Mouse (Mus musculus): ENCODE results near the gene Bpifc. TPM values are rescaled to one million over a fixed set of nuclear protein-coding genes. Genes with fewer than 3 reads are reported as not detected.

Bpifc gene
- polyA plus RNA-seq, 1 experiment from 2014 or later, result not detected

DNA sequence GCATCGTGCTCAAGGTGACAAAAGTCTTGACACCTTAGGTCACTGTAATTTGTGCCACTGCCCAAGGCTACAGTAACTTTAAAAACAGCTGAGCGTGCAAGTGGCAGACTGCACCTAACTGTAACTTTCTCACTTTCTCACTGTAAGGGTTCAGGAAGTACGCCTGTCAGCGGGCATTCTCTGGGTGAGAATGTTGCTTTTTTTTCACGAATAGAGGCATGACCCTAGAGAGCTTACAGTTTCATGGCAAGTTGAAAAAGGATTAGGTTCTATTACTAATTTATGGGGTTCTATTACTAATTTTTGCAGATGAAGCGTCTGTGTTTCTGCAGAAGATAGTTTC, 10.8 kb upstream of the Bpifc start:
- H3K27ac ChIP-seq (ENCODE audit: low read length), result no peak overlapping the region; the same call in 1 of the 2 replicates
- H3K36me3 ChIP-seq (ENCODE audit: control insufficient read depth, insufficient read depth, low read length), result no peaks in the 10 kb centered on the region
- H3K9me3 ChIP-seq (replicated peaks; ENCODE audit: control insufficient read depth, low read length, poor library complexity, severe bottlenecking), result no peaks in the 10 kb centered on the region
- peak overlapping the region; percentile 86 for H3K4me2 ChIP-seq (ENCODE audit: low read length)
- no peaks in the 10 kb centered on the region for H3K27me3 ChIP-seq (ENCODE audit: control insufficient read depth, insufficient read depth, low read depth, low read length)
- WGBS, result 7% methylated on average over 6 of the region's 6 CpGs
- ATAC-seq, result no peak
- peaks cover 11% of the 10 kb centered on the region for H3K4me1 ChIP-seq (ENCODE audit: control insufficient read depth, insufficient read depth, low read length)
- peak overlapping the region; percentile 84 for H3K9ac ChIP-seq (ENCODE audit: low read depth, low read length)
- peak overlapping the region; percentile 93 for H3K4me3 ChIP-seq (ENCODE audit: low read depth, low read length)

DNA sequence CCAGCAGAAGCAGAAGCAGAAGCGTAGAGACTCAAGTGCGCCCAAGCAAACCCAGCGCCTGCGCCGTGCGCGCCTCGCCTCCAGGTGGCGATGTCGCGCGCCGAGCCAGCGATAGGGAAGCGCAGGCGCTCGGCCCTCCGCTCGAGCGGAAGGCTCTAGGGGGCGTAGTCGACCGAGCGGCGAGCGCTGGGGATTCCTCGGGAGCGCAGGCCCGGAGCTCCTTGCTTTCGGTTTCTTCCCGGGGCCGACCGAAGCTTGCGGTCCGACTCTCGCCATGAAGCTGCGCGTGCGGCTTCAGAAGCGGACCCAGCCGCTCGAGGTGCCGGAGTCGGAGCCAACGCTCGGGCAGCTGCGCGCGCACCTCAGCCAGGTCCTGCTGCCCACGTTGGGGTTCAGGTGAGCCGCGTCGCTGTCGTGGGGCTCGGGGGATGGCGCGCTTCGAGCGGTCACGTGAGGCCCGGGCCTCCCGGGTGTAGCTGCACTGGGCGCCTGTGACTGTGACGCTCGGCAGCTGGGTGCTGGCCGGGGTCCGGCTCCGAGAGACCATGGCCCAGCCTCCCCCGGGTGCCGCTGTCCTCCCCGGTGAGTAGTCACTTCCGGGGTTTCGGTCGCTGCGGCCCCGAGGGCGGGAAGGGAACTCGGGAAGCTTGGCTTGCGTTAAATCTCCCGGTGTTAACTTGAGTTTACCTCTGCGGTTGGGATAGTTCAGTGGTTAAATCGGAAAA, 10.2 kb upstream of the Bpifc start, which contains the start of gene Fbxo7:
Fbxo7 (plus strand) TSS at position 224 of the 725 bp plus-strand sequence.
- Histone ChIP-seq H3K4me3 (ENCODE audit: low read depth, low read length) (peak within 1 kb of the TSS; percentile 93), H3K4me1 (ENCODE audit: control insufficient read depth, insufficient read depth, low read length) (peaks cover 11% of the 10 kb centered on the region), H3K27me3 (ENCODE audit: control insufficient read depth, insufficient read depth, low read depth, low read length) (no peaks in the 10 kb centered on the region), H3K4me2 (ENCODE audit: low read length) (peak within 1 kb of the TSS; percentile 86), H3K36me3 (ENCODE audit: control insufficient read depth, insufficient read depth, low read length) (no peaks in the 10 kb centered on the region), H3K27ac (ENCODE audit: low read length) (peak within 1 kb of the TSS; percentile 83), H3K9me3 (replicated peaks; ENCODE audit: control insufficient read depth, low read length, poor library complexity, severe bottlenecking) (no peaks in the 10 kb centered on the region), H3K9ac (ENCODE audit: low read depth, low read length) (peak within 1 kb of the TSS; percentile 84)
- ATAC-seq, result peak; percentile 99
- WGBS, result under 1% methylated on average over 81 of the region's 82 CpGs

DNA sequence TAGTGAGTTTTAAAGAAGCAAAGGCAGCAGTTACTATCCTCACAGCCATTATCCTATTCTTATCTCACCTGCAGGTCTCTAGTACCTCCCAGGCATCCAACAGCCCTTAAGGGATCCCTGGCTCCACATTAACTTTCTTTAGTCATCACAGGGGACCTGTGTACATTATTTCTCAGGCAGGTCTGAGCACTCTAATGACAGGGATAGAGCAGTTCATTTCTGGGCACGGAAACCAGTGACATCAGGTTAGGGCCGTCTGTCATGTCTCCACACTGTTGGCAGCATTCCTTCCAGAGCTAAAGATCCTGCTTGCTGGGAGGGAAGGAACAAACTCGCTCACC, 9.7 kb upstream of the Bpifc start:
- H3K36me3 ChIP-seq (ENCODE audit: control insufficient read depth, insufficient read depth, low read length), result no peaks in the 10 kb centered on the region
- H3K4me1 ChIP-seq (ENCODE audit: control insufficient read depth, insufficient read depth, low read length), result peaks cover 11% of the 10 kb centered on the region
- H3K9me3 ChIP-seq (replicated peaks; ENCODE audit: control insufficient read depth, low read length, poor library complexity, severe bottlenecking), result no peaks in the 10 kb centered on the region
- WGBS, result 0% methylated on average over 3 of the region's 3 CpGs
- ATAC-seq, result peak; percentile 78; the same call in 1 of the 2 replicates
- no peak overlapping the region for H3K27ac ChIP-seq (ENCODE audit: low read length)
- peak overlapping the region; percentile 86 for H3K4me2 ChIP-seq (ENCODE audit: low read length)
- peak overlapping the region; percentile 93 for H3K4me3 ChIP-seq (ENCODE audit: low read depth, low read length)
- H3K9ac ChIP-seq (ENCODE audit: low read depth, low read length), result peak overlapping the region; percentile 84; the same call in 1 of the 2 replicates
- H3K27me3 ChIP-seq (ENCODE audit: control insufficient read depth, insufficient read depth, low read depth, low read length), result no peaks in the 10 kb centered on the region

DNA sequence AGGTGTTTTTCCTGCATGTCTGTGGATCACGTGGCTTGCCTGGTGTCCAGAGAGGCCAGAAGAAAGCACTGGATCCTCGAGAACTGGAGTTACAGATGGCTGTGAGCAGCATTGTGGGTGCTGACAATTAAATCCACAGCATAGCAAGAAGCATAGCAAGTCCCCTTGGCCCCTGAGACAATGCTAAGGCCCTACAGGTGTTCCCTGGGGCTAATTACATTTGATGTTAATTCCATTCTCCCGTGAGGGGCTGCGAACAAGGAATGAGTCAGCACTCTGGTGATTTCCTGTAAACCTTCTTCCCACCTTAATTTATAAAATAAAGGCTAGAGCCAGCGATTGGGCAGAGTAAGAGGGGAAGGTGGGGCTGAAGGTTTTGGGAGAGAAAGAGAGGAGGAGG, 7.1 kb upstream of the Bpifc start:
- H3K27ac ChIP-seq (ENCODE audit: low read length), result no peak overlapping the region
- 32% methylated on average over 5 of the region's 5 CpGs for WGBS
- no peak overlapping the region for H3K9ac ChIP-seq (ENCODE audit: low read depth, low read length)
- H3K27me3 ChIP-seq (ENCODE audit: control insufficient read depth, insufficient read depth, low read depth, low read length), result no peaks in the 10 kb centered on the region
- H3K4me2 ChIP-seq (ENCODE audit: low read length), result no peak overlapping the region
- no peak for ATAC-seq
- H3K36me3 ChIP-seq (ENCODE audit: control insufficient read depth, insufficient read depth, low read length), result no peaks in the 10 kb centered on the region
- H3K9me3 ChIP-seq (replicated peaks; ENCODE audit: control insufficient read depth, low read length, poor library complexity, severe bottlenecking), result no peaks in the 10 kb centered on the region
- no peak overlapping the region for H3K4me3 ChIP-seq (ENCODE audit: low read depth, low read length)
- peaks cover 11% of the 10 kb centered on the region for H3K4me1 ChIP-seq (ENCODE audit: control insufficient read depth, insufficient read depth, low read length)

DNA sequence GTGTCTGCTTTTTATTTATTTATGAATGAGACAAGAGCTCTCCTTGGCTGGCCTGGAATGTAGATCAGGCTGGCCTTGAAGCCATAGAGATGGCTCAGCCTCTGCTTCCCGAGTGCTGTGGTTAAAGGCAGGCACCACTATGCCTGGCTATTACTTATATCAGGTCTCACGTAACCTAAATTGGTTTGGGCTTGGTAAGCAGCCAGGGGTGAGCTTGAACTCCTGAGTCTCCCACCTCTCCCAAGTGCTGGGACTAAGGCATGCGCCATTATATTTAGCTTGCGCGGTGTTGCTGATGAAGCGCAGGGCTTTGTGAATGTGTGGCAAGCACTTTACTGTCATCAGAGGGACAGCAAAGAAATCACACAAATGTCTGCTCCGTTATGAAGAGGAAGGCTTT, 6.1 kb upstream of the Bpifc start:
- no peak overlapping the region for H3K9ac ChIP-seq (ENCODE audit: low read depth, low read length)
- no peaks in the 10 kb centered on the region for H3K27me3 ChIP-seq (ENCODE audit: control insufficient read depth, insufficient read depth, low read depth, low read length)
- H3K4me2 ChIP-seq (ENCODE audit: low read length), result no peak overlapping the region
- no peak overlapping the region for H3K27ac ChIP-seq (ENCODE audit: low read length)
- H3K9me3 ChIP-seq (replicated peaks; ENCODE audit: control insufficient read depth, low read length, poor library complexity, severe bottlenecking), result no peaks in the 10 kb centered on the region
- 94% methylated on average over 7 of the region's 7 CpGs for WGBS
- no peak overlapping the region for H3K4me3 ChIP-seq (ENCODE audit: low read depth, low read length)
- H3K36me3 ChIP-seq (ENCODE audit: control insufficient read depth, insufficient read depth, low read length), result no peaks in the 10 kb centered on the region
- H3K4me1 ChIP-seq (ENCODE audit: control insufficient read depth, insufficient read depth, low read length), result peaks cover 9% of the 10 kb centered on the region
- no peak for ATAC-seq

DNA sequence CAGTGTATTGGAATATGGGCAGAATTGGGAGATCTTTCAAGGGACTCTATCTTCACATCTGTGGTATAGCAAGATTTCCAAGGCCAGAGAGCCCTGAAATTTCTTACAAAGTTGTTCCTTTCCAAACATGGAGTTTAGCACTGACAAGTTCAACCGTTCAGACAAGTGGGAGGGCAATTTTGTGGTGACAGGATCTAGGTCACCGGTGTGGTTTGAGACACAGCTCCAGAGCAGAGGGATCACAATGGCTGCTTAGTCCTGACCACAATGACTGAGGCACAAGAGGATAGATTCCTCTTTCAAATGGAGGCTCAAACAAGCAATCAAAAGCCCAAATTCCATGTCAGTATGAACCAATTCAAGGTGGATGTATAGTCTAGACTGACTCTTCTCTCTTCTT, 523 bp downstream of the Bpifc start:
- no peaks in the 10 kb centered on the region for H3K27me3 ChIP-seq (ENCODE audit: control insufficient read depth, insufficient read depth, low read depth, low read length)
- H3K27ac ChIP-seq (ENCODE audit: low read length), result no peak overlapping the region
- WGBS, result 90% methylated on average over 2 of the region's 2 CpGs
- no peak overlapping the region for H3K4me3 ChIP-seq (ENCODE audit: low read depth, low read length)
- H3K9ac ChIP-seq (ENCODE audit: low read depth, low read length), result no peak overlapping the region
- no peaks in the 10 kb centered on the region for H3K9me3 ChIP-seq (replicated peaks; ENCODE audit: control insufficient read depth, low read length, poor library complexity, severe bottlenecking)
- H3K4me2 ChIP-seq (ENCODE audit: low read length), result no peak overlapping the region
- H3K36me3 ChIP-seq (ENCODE audit: control insufficient read depth, insufficient read depth, low read length), result no peaks in the 10 kb centered on the region
- no peak for ATAC-seq
- H3K4me1 ChIP-seq (ENCODE audit: control insufficient read depth, insufficient read depth, low read length), result no peaks in the 10 kb centered on the region

DNA sequence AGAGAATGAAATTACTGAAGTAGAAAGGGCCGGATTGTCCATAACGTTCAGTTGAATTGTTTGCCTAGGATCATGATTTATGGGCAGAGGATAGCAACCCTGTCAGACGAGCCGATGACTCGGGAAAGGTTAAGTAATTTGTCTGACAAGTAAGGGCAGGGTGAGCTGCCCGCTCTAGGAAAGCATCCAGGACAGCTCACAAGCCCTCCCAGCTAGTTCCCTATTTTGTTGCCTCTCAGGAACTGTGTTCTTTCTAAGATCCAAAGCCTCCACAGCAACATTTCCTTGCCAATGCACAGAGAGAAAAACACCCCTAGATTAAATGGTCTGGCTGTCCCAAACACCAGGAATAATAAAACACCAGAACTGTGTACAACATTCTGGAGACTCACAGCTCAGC, 1.1 kb downstream of the Bpifc start:
- no peak overlapping the region for H3K9ac ChIP-seq (ENCODE audit: low read depth, low read length)
- no peaks in the 10 kb centered on the region for H3K27me3 ChIP-seq (ENCODE audit: control insufficient read depth, insufficient read depth, low read depth, low read length)
- no peaks in the 10 kb centered on the region for H3K36me3 ChIP-seq (ENCODE audit: control insufficient read depth, insufficient read depth, low read length)
- no peaks in the 10 kb centered on the region for H3K4me1 ChIP-seq (ENCODE audit: control insufficient read depth, insufficient read depth, low read length)
- no peak overlapping the region for H3K27ac ChIP-seq (ENCODE audit: low read length)
- no peak for ATAC-seq
- H3K9me3 ChIP-seq (replicated peaks; ENCODE audit: control insufficient read depth, low read length, poor library complexity, severe bottlenecking), result no peaks in the 10 kb centered on the region
- WGBS, result 77% methylated on average over 6 of the region's 6 CpGs
- H3K4me3 ChIP-seq (ENCODE audit: low read depth, low read length), result no peak overlapping the region
- no peak overlapping the region for H3K4me2 ChIP-seq (ENCODE audit: low read length)

DNA sequence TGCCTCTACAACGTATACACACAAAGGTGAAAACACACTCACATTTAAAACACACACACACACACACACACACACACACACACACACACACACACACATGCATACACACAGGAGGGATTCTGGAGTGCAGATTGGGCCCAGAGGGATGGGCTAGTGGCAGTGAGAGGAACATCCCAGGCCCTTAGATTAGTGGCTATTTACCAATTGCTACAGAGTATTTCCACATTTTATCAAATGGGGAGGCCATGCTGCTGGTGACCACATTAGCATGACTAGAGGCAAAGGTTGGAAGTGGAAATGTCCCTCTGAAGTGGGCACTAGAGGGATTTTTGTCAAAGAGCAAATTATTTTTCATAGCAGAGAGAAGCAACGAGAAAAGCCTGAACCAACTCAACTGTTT, 2.0 kb downstream of the Bpifc start:
- Histone ChIP-seq H3K36me3 (ENCODE audit: control insufficient read depth, insufficient read depth, low read length) (no peaks in the 10 kb centered on the region), H3K9ac (ENCODE audit: low read depth, low read length) (no peak overlapping the region), H3K4me3 (ENCODE audit: low read depth, low read length) (no peak overlapping the region), H3K4me1 (ENCODE audit: control insufficient read depth, insufficient read depth, low read length) (no peaks in the 10 kb centered on the region), H3K27ac (ENCODE audit: low read length) (no peak overlapping the region), H3K9me3 (replicated peaks; ENCODE audit: control insufficient read depth, low read length, poor library complexity, severe bottlenecking) (no peaks in the 10 kb centered on the region), H3K27me3 (ENCODE audit: control insufficient read depth, insufficient read depth, low read depth, low read length) (no peaks in the 10 kb centered on the region), H3K4me2 (ENCODE audit: low read length) (no peak overlapping the region)
- ATAC-seq, result no peak
- WGBS, result 90% methylated on average over 2 of the region's 2 CpGs

DNA sequence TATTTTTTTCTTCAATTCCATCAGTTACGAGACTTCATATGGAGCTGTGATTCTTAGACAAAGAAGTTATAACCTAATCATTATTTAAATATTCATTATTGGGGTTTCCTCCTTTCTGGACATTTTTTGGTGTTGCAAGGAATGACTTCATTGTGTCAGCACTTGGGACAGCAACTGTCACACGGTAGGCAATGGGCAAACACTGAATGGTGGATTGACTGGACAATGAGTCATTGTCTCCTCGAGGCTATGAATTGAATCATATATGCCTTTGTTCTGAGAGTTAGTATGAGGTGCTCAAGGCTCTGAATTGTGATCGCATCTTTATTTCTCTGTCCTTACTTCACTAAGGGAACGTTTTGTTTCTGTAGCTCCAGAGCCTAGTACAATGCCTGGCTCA, 5.2 kb downstream of the Bpifc start:
- Histone ChIP-seq H3K4me2 (ENCODE audit: low read length) (no peak overlapping the region), H3K4me3 (ENCODE audit: low read depth, low read length) (no peak overlapping the region), H3K36me3 (ENCODE audit: control insufficient read depth, insufficient read depth, low read length) (no peaks in the 10 kb centered on the region), H3K27ac (ENCODE audit: low read length) (no peak overlapping the region), H3K9me3 (replicated peaks; ENCODE audit: control insufficient read depth, low read length, poor library complexity, severe bottlenecking) (no peaks in the 10 kb centered on the region), H3K9ac (ENCODE audit: low read depth, low read length) (no peak overlapping the region), H3K27me3 (ENCODE audit: control insufficient read depth, insufficient read depth, low read depth, low read length) (no peaks in the 10 kb centered on the region), H3K4me1 (ENCODE audit: control insufficient read depth, insufficient read depth, low read length) (no peaks in the 10 kb centered on the region)
- WGBS, result 67% methylated on average over 5 of the region's 5 CpGs
- no peak for ATAC-seq
